Mouse (Mus musculus) lung, postnatal 10 days (tissue): ENCODE measurements around the gene Nat9.

Experiments used
- DNase-seq: peaks from one replicate; pipeline ENCODE4 v3.0.0; 2021

Nat9 gene

DNA sequence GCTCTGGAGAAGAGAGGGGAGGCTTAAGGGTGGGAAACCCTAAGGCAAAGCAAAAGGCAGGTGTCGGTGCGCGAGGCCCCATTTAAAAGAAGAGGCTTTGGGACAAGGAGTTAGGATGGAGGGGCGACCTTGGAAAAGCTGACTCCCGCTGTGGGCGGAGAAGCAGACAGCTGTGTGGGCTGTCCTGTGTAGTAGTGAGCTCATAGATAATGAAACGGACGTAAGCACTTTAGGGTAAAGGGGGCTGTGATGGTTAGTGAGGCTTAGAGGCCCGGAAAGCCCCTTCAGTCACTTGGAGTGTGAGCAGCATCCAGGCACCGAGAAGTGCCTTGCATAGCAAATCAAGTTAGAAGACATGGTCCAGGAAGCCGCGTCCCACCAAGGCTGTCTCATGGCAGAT lies at the start of gene Nat9:
TSS of gene Nat9 (minus strand) at position 167 of the 400 bp plus-strand sequence.
- DNase-seq: no peak

- no peak for DNase-seq
Observed at GRCm38 (mm10) chr11:115236570-115236969, 48.9 kb upstream of the Nat9 start.

DNA sequence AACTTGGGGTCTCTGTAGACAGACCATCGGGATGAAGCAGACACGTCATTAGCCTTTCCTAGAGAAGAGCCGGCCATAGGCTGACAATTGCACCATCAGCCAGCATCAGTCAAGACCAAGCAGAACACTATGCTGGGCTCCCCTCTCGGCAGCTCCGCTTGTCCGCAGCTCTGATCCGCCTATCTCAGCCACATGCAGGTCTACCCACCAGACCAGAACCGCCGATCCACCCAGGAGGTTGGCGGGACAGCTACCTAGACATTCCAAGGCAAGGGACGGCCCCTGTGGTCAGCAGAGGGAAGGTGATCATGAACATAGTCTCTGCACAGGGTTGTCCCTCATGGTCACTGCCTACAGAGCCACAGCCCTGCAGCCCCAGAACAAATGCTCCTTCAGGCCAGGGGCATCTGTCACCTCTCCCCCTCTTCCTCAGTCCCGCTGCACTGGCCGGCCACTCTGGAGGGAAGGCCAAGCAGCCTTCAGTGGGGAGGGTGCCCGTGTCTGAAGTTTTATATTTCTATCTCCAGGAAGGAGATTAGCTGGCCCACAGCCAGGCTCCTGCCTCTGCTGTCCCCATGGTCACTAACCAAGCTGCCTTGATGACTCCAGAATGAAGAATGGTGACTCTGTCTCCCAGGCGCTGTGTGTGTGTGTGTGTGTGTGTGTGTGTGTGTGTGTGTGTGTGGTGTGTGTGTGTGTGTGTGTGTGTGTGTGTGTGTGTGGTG lies 46.8 kb upstream of the Nat9 start:
- peak; percentile 43 for DNase-seq

DNA sequence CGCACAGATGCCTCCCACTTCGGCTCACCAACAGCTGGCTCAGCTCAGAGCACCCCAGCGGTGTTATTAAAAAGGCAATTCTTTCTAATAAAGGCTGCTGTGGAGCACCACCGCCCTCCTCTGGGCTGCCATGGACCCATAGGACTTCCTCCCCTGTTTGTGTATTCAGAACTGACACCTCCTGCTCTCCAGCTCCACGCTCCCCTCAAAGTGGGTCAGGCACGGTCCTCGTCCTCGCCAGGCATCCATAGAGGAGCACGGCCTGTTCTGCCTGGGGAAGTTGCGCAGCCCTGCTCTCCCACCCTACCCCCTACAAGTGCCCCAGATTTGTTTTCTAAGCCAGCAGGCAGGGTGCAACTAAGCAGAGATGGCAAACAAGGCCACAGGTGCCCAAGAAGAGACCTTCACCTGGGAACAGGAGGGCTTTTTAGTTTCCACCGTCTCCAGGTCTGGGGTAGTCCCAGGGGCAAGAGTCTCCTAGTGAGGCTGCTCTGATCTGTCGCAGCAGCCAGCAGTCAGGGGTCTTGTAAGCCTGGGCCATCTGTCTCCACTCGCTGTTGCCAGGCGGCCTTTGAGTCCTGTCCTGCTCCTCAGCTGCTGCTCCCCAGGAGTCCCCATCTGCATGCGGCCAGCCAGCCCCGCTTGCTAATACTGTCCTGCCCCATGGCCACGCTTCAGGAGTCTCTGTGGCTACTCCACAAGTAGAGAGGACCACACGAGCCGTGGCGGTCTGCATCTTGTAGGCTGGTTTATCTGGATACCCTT lies 46.0 kb upstream of the Nat9 start:
- DNase-seq: peak; percentile 59

GRCm38 (mm10) chr11:115232889-115233288 lies 45.2 kb upstream of the Nat9 start:
- DNase-seq: no peak

DNA sequence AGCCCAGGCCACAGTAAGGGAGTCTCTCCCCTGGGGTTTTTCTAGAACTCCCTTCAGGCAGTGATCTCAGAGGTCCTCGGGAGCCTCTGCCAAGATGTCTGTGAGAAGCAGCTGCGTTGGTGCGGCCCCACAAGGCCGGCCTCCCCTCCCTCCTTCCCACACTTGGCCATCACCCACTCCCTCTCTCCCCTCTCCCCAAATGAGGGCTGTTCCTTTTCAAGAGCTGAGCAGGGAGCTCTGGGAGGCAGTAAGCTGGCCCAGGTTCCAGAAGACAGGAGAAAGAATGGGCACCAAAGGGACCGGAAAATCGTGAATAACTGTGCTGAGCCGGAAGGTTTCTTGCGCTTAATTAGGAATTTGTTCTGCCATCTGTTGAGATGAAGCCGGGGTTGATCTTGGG lies 44.3 kb upstream of the Nat9 start:
- DNase-seq: no peak

- no peak for DNase-seq
Observed at GRCm38 (mm10) chr11:115231168-115231915, 43.7 kb upstream of the Nat9 start.

DNA sequence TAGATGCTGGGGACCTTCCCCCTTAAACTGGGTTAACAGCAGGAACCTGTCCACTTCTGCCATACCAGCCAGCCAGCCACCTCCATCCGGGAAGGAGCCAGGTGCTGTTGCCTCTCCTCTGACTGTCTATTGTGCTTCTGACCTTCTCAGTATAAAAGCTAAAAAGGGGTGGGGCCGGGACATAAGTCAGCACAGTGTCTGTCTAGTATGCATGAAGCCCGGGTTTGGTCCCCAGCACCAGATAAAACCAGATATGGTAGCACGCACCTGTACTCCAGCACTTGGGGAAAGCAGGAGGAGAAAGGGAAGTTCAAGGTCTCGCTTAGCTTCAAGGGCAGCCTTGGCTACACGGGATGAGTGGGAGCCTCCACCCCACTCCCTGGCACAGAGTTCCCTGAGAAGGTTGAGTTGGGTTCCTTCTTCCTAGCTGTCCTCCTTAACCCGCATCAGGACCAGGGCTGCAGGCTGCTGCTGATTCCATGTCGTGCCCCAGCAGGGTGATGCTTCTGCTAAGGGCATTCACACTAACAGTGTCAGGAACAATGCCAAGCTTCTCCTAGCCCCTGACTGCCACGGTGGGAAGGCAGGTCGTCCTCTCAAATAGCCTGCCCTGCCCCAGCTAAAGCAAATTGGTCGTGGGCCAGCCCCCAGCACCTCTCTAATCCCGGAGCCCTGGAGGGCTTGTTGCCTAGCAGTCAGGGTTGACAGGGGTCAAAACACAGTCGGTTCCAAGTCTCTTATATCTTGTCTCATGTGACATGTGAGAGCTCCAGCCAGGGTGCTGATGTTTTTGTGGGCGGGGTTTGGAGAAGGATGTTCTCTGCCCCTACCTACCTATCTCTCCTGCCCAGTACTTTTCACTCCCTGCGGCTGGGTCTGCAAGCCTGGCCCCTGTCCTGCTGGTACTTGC lies 41.6 kb upstream of the Nat9 start:
- no peak for DNase-seq

GRCm38 (mm10) chr11:115228430-115228829 lies 40.8 kb upstream of the Nat9 start:
- no peak for DNase-seq

DNA sequence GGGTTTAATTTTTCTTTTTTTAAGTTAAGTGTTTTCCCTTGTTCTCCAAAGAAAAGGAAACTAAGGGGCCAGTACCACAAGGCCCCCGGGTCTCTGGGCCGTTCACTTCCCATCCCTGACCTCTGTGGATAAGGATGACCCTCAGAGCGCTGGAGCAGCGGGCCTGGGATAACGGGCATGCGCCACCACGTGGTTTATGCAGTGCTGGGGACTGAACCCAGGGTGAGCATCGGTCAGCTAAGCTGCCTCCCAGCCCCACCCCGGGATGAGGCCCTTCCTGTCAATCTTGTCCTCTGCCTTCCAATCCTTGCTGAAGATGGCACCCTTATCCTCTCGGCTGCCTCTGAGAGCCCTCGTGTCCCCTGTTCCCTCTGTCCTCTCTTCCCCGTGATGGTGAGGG lies 40.0 kb upstream of the Nat9 start:
- DNase-seq: no peak

DNA sequence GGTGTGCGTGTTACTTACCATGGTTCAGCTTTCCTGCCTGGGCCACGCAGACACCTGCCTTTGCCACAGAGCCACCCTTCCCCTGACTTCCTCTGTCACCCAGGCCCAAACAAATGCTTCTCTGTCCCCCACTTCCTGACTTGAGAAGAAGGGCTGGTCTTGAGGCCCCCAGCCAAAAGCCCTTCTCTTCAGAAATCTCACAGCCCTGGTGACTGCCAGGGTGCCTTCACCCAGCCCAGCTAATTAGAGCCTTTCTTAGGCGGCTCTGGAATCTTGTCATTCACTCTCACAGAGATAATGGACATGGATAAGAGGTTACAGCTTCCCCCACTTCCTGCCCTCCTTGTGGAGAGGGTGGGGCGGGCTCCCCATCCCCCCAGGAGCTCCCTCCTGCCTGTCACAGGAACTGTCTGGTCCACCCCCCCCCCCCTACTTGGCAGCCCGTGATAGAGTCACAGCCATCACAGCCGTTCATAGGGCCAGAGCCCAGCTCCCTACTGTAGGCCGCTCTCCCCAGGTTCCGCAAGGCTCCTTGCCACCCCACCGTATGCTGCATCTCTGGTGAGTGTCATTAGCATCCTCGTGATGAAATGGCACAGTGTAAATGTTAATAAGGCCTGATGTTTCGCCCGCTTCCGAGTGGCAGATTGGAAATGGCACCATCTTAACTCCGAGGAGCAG lies 39.3 kb upstream of the Nat9 start:
- DNase-seq: peak; percentile 76

DNA sequence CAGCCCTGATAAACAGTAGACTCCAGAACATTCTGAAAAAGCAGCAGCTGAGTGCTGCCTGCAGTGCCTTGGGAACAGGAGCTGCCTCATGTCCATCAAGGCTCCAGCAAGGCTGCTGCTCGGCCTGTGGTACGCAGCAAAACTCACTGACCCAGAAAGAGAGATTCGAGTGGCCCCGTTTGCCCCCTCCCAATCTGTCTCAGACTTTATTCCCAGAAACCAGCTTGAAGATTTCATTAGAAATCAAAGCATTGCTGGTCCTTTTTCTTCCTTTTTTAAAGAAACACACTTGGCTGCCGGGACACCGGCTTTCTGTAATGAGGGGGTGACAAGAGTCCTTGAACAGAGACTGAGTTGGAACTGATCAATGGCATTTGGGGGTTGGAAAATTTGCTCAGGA lies 37.6 kb upstream of the Nat9 start:
- DNase-seq: no peak

GRCm38 (mm10) chr11:115224889-115225288 lies 37.2 kb upstream of the Nat9 start:
- DNase-seq: peak; percentile 81

DNA sequence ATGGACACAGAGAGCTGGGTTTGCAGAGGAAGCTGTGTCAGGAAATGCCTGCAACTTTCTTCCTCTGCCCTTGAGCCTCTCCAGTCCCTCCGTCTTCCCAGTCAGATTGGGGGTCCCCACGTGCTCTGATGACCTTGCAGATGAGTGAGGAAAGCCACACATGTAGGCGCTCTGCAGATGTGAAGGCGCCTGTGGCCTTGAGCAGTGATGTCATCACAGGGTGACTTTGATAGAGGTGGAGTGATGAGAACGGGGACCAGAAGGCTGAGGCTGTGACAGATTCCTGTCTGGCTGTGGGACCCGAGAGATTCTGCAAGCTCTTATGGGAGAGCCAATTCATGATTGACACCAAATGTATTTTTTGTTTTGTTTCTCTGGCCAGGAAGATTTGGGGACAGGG lies 36.2 kb upstream of the Nat9 start:
- no peak for DNase-seq

GRCm38 (mm10) chr11:115223451-115223850 lies 35.8 kb upstream of the Nat9 start:
- no peak for DNase-seq

GRCm38 (mm10) chr11:115222570-115222969 lies 34.9 kb upstream of the Nat9 start:
- peak; percentile 67 for DNase-seq

DNA sequence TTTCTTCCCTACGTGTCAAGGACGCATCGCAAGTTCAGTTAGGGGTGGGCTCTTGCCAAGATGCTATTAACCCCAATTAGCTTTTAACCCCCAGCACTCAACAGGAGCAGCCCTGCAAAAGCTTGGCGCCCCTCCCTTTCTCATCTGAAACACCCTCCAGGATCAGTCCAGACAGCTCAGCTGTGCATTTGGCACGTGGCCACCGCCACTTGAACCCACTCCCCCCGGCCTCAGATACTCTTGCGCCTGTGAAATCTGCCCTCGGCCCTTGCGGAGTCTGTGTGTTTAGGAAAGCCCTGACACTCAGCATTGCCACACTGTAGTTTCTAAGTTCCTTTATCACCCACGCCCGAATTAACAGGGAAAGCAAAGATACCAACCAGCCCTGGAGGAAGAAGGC lies 34.4 kb upstream of the Nat9 start:
- DNase-seq: peak; percentile 71

DNA sequence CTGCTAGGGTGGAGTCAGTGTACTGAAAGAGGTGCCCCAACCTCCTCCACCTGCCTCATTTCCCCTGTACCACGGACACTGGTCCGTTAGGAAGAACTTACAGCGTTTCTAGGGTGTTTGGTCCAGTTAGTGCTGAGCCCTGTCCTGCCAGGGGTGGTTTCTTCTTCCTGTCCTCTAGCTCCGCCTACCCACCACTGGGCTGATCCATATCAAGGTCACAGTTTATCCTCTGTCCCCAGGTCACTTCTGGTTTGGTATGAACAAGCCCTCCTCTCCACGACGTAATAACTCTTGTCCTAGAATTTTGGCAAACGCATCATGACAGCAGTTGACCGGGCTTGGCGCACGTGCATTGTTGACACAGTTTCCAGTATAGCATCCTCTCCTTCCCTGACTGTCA lies 32.0 kb upstream of the Nat9 start:
- peak; percentile 51 for DNase-seq

DNA sequence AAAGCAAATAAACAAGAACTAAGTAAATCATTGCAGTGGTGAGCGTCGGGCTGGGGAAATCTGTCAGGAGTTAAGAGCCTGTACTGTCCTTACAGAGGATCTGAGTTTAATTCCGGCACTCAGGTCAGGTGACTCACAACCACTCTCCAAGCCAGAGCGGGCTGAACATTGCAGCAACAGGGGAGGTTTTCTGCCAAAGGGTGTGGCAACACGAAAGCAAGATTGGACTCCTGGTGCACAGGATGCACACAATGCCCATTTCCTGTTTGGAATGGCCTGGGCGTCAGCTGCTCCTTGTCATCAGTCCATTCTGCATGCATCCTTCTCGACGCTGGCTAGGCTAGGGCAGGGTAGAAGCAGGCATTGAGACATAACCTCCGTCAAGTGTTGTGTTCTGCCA lies 31.6 kb upstream of the Nat9 start:
- peak; percentile 83 for DNase-seq

- DNase-seq: no peak
Observed at GRCm38 (mm10) chr11:115217439-115218410, 30.1 kb upstream of the Nat9 start.

DNA sequence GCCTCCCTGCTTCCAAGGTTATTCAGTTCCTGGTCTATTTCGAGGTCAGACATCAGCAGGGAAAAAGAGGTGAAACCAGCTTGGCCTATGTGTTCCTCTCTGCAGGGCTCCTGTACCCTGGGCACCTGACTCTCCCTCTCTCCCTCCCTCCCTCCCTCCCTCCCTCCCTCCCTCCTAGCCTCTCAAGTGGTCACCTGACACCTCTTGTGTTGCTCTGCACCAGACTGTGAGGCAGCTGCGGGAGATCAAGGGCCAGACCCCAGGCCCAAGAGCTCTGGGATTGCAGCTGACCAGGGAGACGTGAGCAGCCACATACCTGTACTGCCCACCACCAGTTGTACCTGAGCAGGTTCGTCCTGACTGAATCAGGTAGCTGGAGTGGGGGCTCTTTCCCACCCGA lies 27.5 kb upstream of the Nat9 start:
- DNase-seq: no peak
